Mouse (Mus musculus) hindbrain, embryonic 16.5 days (tissue): ENCODE data around the gene Arrdc2. TPM values are rescaled to one million over a fixed set of nuclear protein-coding genes. Genes with fewer than 3 reads are reported as not detected.
A peak's percentile ranks its signal among the peaks of the same experiment; 100 is the strongest.

Source experiments
- ATAC-seq: fragments of 200-750 bp; cut with Nextera tagmentation; 2 replicates; pipeline ENCODE4 v1.8.0; 2017; ENCODE audit warnings: moderate TSS enrichment, moderate library complexity
- H3K27ac ChIP-seq: fragments of 300-500 bp; sonication (generic); 2 replicates; pipeline ENCODE4 v1.5.1; 2014; ENCODE audit warnings: low read depth, mild to moderate bottlenecking, control low read depth, low read length, moderate library complexity
- H3K27me3 ChIP-seq: fragments of 300-500 bp; sonication (generic); replicated peaks from 2 replicates; pipeline ENCODE4 v1.6.1; 2014; ENCODE audit warnings: low read length; ENCODE audit not compliant: control insufficient read depth, insufficient read depth
- H3K36me3 ChIP-seq: fragments of 300-500 bp; sonication (generic); 2 replicates; pipeline ENCODE4 v1.6.1; 2014; ENCODE audit warnings: mild to moderate bottlenecking, low read length, moderate library complexity, mixed read lengths; ENCODE audit not compliant: control insufficient read depth, insufficient read depth
- H3K4me1 ChIP-seq: fragments of 300-500 bp; sonication (generic); 2 replicates; pipeline ENCODE4 v1.6.1; 2014; ENCODE audit warnings: low read depth, low read length; ENCODE audit not compliant: control insufficient read depth, insufficient read depth
- H3K4me2 ChIP-seq: fragments of 300-500 bp; sonication (generic); 2 replicates; pipeline ENCODE4 v1.6.1; 2014; ENCODE audit warnings: mild to moderate bottlenecking, low read length, control low read depth, moderate library complexity
- H3K4me3 ChIP-seq: fragments of 300-500 bp; sonication (generic); 2 replicates; pipeline ENCODE4 v1.5.1; 2014; ENCODE audit warnings: mild to moderate bottlenecking, low read length, control low read depth, moderate library complexity
- H3K9ac ChIP-seq: fragments of 300-500 bp; sonication (generic); 2 replicates; pipeline ENCODE4 v1.6.1; 2014; ENCODE audit warnings: low read depth, mild to moderate bottlenecking, control low read depth, low read length, moderate library complexity
- H3K9me3 ChIP-seq: fragments of 300-500 bp; sonication (generic); 2 replicates; pipeline ENCODE4 v1.6.1; 2014; ENCODE audit warnings: mild to moderate bottlenecking, low read length, moderate library complexity; ENCODE audit not compliant: control insufficient read depth
- WGBS: fragments of 180-500 bp; shearing (Covaris S2); extraction: QIAGEN DNeasy Blood & Tissue Kit; methylation state at CpG from one replicate; pipeline ENCODE4 v1.1.7; 2014; 5-methylcytosine and 5-hydroxymethylcytosine counted together
- polyA plus RNA-seq: library from polyadenylated mRNA; unstranded; fragments of >200 nt; fragmentation: Nextera tagmentation; extraction: Ambion mirVana; gene quantifications from 2 replicates; pipeline ENCODE4 v1.2.1, GENCODE M21; 2015

Arrdc2 gene
- polyA plus RNA-seq, 1 experiment from 2014 or later: 7.9 TPM

DNA sequence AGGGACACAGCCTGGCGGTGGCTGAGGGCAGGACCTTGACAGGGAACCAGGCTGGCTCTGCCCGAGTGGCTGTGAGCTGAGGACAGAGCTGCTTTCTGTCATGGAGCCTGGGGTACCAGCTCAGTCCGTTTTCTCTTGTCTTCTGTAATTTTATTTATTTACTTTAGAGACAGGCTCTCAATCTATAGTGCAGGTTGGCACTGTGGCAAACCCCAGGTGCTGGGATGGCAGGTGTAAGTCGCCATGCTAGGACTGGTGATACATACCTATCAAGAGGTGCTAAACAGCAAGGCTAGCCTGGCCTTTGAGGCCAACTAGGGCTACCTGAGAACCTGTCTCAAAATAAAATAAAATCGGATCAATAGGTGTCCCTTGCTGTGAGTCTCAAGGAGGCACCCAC lies 16.5 kb upstream of the Arrdc2 start:
- Histone ChIP-seq H3K4me1 (peaks cover 11% of the 10 kb centered on the region), H3K36me3 (no peaks in the 10 kb centered on the region), H3K9me3 (no peaks in the 10 kb centered on the region), H3K9ac (no peak overlapping the region; the same call in none of the 2 replicates), H3K4me2 (peak overlapping the region; percentile 94; the same call in 1 of the 2 replicates), H3K27me3 (no peaks in the 10 kb centered on the region), H3K27ac (no peak overlapping the region), H3K4me3 (peak overlapping the region; percentile 59; the same call in 1 of the 2 replicates)
- 0 out of 2 replicates have a peak, but pooled peaks have one; percentile 1 for ATAC-seq
- WGBS: 64% methylated on average over 5 of the region's 5 CpGs

DNA sequence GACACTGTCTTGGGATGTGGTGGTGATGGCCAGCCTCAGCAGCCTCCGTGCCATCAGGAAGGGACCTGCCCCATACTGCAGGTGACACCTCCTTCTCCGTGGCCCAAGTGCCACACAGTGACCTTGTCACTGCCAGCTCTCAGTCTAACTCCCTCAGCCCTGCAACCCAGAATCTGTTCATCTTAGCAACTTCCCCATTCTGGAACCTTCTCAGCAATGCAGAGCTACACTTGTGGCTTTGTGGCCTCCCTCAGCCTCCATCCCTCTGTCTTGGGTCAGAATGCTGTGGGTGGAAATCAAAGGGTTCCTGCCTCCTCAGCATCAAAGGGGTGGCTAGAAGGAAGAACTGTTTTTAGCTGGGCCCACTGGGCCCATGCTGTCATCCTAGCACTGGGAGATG lies 14.3 kb upstream of the Arrdc2 start:
- Histone ChIP-seq H3K36me3 (no peaks in the 10 kb centered on the region), H3K4me3 (no peak overlapping the region), H3K9me3 (no peaks in the 10 kb centered on the region), H3K9ac (no peak overlapping the region), H3K4me1 (peaks cover 11% of the 10 kb centered on the region), H3K27me3 (no peaks in the 10 kb centered on the region), H3K27ac (no peak overlapping the region), H3K4me2 (no peak overlapping the region)
- 89% methylated on average over 2 of the region's 2 CpGs for WGBS
- ATAC-seq: no peak

DNA sequence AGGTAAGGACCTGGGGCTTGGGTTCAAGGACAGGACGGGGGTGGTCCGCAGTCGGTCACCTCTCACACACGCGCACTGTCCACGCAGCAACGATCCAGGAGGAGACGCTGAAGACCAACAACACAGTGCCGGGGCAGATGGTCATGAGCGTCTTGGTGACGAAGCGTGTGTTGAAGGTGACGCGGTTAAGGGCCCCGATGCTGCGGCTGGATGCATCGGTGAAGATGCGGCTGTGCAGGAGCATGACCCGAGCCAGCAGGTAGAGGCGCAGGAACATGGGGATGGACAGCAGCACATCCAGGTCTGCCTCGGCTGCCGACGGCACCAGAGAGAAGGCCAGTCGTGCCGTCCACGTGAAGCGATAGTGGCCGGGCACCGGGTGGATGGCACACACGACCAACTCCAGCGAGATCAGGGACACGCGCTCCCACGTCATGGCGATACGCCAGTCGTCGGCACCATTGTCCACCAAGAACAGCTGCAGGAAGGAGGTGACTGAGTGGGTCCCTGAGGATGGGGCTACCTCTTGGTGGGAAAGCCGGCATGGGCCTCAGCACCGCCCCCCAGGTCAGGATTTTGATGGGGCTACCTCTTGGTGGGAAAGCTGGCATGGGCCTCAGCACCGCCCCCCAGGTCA lies 13.2 kb upstream of the Arrdc2 start:
- WGBS: 92% methylated on average over 40 of the region's 41 CpGs
- H3K4me1 ChIP-seq: peaks cover 11% of the 10 kb centered on the region
- no peak overlapping the region for H3K27ac ChIP-seq
- ATAC-seq: no peak
- no peaks in the 10 kb centered on the region for H3K9me3 ChIP-seq
- H3K4me3 ChIP-seq: no peak overlapping the region
- H3K36me3 ChIP-seq: no peaks in the 10 kb centered on the region
- no peak overlapping the region for H3K4me2 ChIP-seq
- H3K9ac ChIP-seq: no peak overlapping the region
- H3K27me3 ChIP-seq: no peaks in the 10 kb centered on the region

DNA sequence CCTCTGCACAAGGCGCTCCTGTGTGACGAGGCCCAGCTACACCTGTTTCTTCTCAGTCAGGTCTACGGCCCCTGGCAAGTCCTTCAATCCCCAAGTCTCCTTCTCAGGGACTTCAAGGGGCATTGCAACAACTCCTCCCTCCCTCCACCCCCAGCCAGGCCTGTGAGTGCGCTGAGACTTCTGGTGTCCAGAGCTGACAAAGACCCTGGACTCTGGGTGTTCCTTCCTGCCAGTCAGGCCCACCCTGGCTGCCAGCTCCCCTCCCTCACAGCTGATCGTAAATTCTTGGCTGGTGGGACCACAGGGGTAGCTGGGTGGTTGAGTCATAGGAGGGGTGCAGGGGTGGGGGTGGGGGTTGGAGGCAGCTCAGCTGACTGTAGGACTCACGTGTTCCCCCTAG lies 12.3 kb upstream of the Arrdc2 start:
- no peak overlapping the region for H3K27ac ChIP-seq
- H3K9me3 ChIP-seq: no peaks in the 10 kb centered on the region
- WGBS: 61% methylated on average over 6 of the region's 6 CpGs
- peaks cover 5% of the 10 kb centered on the region for H3K4me1 ChIP-seq
- H3K4me3 ChIP-seq: no peak overlapping the region
- no peaks in the 10 kb centered on the region for H3K36me3 ChIP-seq
- no peaks in the 10 kb centered on the region for H3K27me3 ChIP-seq
- no peak overlapping the region for H3K4me2 ChIP-seq
- no peak for ATAC-seq
- H3K9ac ChIP-seq: no peak overlapping the region; the same call in 1 of the 2 replicates

DNA sequence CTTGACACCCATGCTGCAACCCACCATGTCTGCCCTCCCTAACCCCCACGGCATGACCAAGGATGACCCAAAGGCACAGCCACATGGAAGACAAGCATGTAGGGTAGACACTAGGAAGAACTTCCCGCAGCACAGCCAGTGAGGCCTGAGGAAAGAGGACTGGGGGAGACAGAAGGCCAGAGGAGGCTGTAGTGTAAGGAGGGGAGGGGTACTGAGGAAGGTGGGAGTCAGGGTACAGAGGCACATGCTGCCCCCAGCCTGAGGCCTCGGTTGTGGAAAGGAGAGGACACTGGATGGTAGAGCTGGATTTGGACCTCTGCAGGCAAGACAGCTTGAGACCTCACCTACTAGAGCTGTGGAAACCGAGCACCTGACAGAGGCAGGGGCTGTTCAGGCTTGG lies 11.4 kb upstream of the Arrdc2 start:
- no peaks in the 10 kb centered on the region for H3K4me1 ChIP-seq
- no peak overlapping the region for H3K27ac ChIP-seq
- no peak overlapping the region for H3K9ac ChIP-seq
- no peak overlapping the region for H3K4me3 ChIP-seq
- no peak for ATAC-seq
- H3K27me3 ChIP-seq: no peaks in the 10 kb centered on the region
- H3K4me2 ChIP-seq: no peak overlapping the region
- H3K36me3 ChIP-seq: no peaks in the 10 kb centered on the region
- WGBS: 80% methylated on average over 4 of the region's 4 CpGs
- no peaks in the 10 kb centered on the region for H3K9me3 ChIP-seq

DNA sequence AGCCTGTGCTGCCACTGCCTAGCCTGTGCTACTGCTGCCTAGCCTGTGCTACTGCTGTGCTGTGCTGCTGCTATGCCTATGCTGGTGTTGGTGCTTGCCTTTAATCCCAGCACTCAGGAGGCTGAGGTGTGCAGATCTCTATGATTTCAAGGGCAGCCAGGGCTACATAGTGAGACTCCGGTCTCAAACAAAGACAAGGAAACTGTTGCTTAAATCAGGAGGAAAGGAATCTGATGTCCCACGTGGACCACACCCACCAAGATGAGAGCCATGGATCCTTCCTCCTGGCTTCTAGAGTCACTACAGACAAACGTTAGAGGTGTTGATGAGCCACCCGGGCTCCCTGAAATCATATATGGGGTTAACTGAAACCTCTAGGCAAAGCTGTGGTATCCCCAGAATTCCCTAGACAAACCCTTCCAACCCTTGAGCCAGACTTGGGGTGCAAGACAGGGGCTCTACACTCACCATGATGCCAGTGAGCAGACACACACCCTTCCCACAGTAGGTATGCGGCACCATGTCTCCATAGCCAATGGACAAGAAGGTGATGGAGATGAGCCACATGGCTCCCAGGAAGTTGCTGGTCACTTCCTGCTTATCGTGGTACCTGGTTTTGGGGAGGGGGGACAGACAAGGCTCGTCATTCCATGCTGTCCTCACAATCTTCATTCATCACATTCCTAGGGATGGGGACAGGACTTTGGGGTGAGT lies 10.8 kb upstream of the Arrdc2 start:
- Histone ChIP-seq H3K27me3 (no peaks in the 10 kb centered on the region), H3K9ac (no peak overlapping the region), H3K9me3 (no peaks in the 10 kb centered on the region), H3K27ac (no peak overlapping the region), H3K4me3 (no peak overlapping the region), H3K4me1 (no peaks in the 10 kb centered on the region), H3K36me3 (no peaks in the 10 kb centered on the region), H3K4me2 (no peak overlapping the region)
- 84% methylated on average over 7 of the region's 7 CpGs for WGBS
- no peak for ATAC-seq

DNA sequence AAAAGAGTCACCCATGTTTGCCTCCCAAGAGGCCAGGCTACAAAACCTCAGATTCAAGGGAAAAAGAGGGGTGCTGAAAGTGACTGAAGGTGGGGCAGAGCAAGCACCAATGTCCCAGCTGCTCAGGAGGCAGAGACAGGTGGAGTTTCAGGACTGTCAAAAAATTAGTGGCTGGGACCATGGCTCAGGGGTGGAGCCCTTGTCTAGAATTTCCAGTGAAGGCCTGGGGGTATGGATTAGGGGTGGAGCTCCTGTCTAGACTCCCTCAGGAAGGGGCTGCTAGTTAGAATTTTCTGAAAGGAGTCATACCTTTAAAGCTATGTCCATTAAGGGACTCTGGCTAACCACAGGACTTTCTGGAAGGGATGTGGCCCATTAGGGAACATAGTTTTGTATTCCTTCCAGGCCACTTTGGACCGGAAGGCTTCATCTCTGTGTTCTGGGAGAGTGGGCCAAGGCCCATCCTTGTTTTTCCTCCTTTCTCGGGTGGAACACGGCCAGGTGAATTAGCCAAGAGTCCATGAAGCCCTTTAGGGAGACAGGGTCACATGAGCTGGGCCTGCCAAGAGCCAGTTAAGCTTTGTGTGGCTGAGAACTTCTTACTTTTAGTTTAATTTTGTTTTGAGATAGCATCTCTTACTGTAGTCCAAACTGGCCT lies 9.9 kb upstream of the Arrdc2 start:
- WGBS: 82% methylated on average over 3 of the region's 3 CpGs
- ATAC-seq: no peak

DNA sequence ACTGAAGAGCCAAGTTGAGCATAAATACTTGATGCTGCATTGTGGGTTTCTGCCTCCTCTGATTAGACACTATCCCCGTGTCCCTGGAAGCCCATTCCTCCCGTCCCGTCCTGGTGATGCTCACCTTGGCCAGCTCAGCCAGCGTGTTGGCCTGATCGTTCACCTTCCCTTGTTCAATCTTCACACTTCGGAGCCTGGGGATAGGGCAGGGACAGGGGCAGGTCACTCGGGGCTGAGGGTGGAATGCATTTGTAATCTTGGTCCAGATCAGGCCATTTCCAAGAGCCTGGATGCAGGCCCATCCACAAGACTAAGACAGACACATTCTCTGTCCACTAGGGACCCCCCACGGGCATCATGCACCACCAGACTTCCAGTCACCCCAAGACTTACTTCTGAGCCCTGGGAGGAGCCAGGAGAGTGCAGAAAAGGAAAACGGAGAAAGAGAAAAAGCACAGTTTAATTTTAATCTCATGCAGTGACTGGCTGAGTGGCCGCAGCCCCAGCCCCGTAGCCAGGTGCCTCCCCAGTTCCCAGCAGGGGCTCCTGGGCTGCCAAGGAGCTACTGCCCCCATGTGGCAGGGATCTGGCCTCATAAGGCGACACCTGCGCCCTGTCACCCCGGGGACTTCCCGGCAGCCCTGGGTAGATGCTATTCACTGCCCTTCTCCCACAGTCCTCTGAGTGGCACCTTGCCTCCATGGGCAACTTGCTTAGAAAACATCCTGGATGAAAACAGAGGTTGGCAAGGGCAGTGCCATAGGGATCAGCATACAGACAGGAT lies 7.0 kb upstream of the Arrdc2 start:
- 60% methylated on average over 15 of the region's 15 CpGs for WGBS
- no peak overlapping the region for H3K4me2 ChIP-seq
- H3K9ac ChIP-seq: no peak overlapping the region

More for the DNA sequence above, 9.9 kb upstream of the Arrdc2 start:
- Histone ChIP-seq H3K4me2 (no peak overlapping the region), H3K36me3 (no peaks in the 10 kb centered on the region), H3K4me3 (no peak overlapping the region), H3K9me3 (no peaks in the 10 kb centered on the region), H3K27me3 (no peaks in the 10 kb centered on the region), H3K27ac (no peak overlapping the region), H3K9ac (no peak overlapping the region), H3K4me1 (no peaks in the 10 kb centered on the region)

DNA sequence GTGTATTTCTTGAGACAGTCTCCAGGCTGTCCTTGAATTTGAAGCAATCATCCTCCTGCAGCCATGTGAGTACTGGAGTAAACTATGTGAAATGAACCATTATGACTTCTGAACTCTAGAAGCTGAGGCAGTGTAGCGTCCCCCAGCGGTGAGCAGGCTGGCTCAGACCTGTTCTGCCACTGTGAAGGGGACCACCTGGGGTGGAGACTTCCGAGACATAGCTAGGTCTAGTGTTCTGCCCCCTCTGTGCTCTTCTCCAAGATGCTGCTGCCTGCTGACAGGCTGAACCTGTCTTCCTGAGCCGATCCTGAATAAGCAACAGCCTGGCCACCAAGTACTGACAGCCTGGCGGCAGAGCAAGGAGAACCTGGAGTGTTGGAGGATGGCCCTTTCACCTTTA lies 5.6 kb upstream of the Arrdc2 start:
- no peak for ATAC-seq
- peaks cover 5% of the 10 kb centered on the region for H3K4me1 ChIP-seq
- WGBS: 43% methylated on average over 5 of the region's 5 CpGs
- no peaks in the 10 kb centered on the region for H3K9me3 ChIP-seq
- no peak overlapping the region for H3K4me2 ChIP-seq
- H3K9ac ChIP-seq: no peak overlapping the region
- H3K27ac ChIP-seq: no peak overlapping the region
- no peak overlapping the region for H3K4me3 ChIP-seq
- H3K27me3 ChIP-seq: no peaks in the 10 kb centered on the region
- no peaks in the 10 kb centered on the region for H3K36me3 ChIP-seq

More for the DNA sequence above, 7.0 kb upstream of the Arrdc2 start:
- Histone ChIP-seq H3K27me3 (no peaks in the 10 kb centered on the region), H3K9me3 (no peaks in the 10 kb centered on the region), H3K4me1 (no peaks in the 10 kb centered on the region), H3K36me3 (no peaks in the 10 kb centered on the region), H3K4me3 (no peak overlapping the region), H3K27ac (no peak overlapping the region)
- ATAC-seq: no peak
